Mouse (Mus musculus): ENCODE measurements around the gene Car5a. TPM values are rescaled to one million over a fixed set of nuclear protein-coding genes. Genes with fewer than 3 reads are reported as not detected.

Gene Car5a
- polyA plus RNA-seq, 1 experiment from 2014 or later, result 0.23 TPM

- Histone ChIP-seq H3K9ac (replicated peaks) (no peak overlapping the region), H3K27me3 (no peaks in the 10 kb centered on the region), H3K4me3 (no peak overlapping the region), H3K4me1 (peaks cover 7% of the 10 kb centered on the region), H3K9me3 (no peaks in the 10 kb centered on the region), H3K4me2 (replicated peaks) (no peak overlapping the region), H3K27ac (replicated peaks) (no peak overlapping the region), H3K36me3 (no peaks in the 10 kb centered on the region)
- no peak for ATAC-seq (ENCODE audit: low FRiP score, low read depth)
- 83% methylated on average over 4 of the region's 4 CpGs for WGBS
Measured at GRCm38 (mm10) chr8:121930047-121930446, 14.7 kb downstream of the Car5a start.

- Histone ChIP-seq H3K27ac (replicated peaks) (no peak overlapping the region), H3K9ac (replicated peaks) (no peak overlapping the region), H3K4me1 (no peaks in the 10 kb centered on the region), H3K36me3 (no peaks in the 10 kb centered on the region), H3K27me3 (no peaks in the 10 kb centered on the region), H3K9me3 (no peaks in the 10 kb centered on the region), H3K4me3 (no peak overlapping the region), H3K4me2 (replicated peaks) (no peak overlapping the region)
- WGBS, result 43% methylated on average over 8 of the region's 8 CpGs
- peak; percentile 34; the same call in 1 of the 2 replicates for ATAC-seq (ENCODE audit: low FRiP score, low read depth)
Measured at GRCm38 (mm10) chr8:121927316-121927715, 17.4 kb downstream of the Car5a start.

GRCm38 (mm10) chr8:121926266-121926665 lies 18.4 kb downstream of the Car5a start:
- H3K4me1 ChIP-seq, result no peaks in the 10 kb centered on the region
- no peak for ATAC-seq (ENCODE audit: low FRiP score, low read depth)
- no peaks in the 10 kb centered on the region for H3K27me3 ChIP-seq
- no peak overlapping the region for H3K4me3 ChIP-seq
- no peak overlapping the region for H3K27ac ChIP-seq (replicated peaks)
- WGBS, result 71% methylated on average over 8 of the region's 8 CpGs
- H3K36me3 ChIP-seq, result no peaks in the 10 kb centered on the region
- H3K4me2 ChIP-seq (replicated peaks), result no peak overlapping the region
- H3K9ac ChIP-seq (replicated peaks), result no peak overlapping the region
- no peaks in the 10 kb centered on the region for H3K9me3 ChIP-seq

GRCm38 (mm10) chr8:121925624-121926023 lies 19.1 kb downstream of the Car5a start:
- Histone ChIP-seq H3K4me3 (no peak overlapping the region), H3K4me2 (replicated peaks) (no peak overlapping the region), H3K27ac (replicated peaks) (no peak overlapping the region), H3K27me3 (no peaks in the 10 kb centered on the region), H3K9me3 (no peaks in the 10 kb centered on the region), H3K4me1 (no peaks in the 10 kb centered on the region), H3K36me3 (no peaks in the 10 kb centered on the region), H3K9ac (replicated peaks) (no peak overlapping the region)
- no peak for ATAC-seq (ENCODE audit: low FRiP score, low read depth)
- WGBS, result 31% methylated on average over 10 of the region's 10 CpGs

GRCm38 (mm10) chr8:121924681-121925080 lies 20.0 kb downstream of the Car5a start:
- no peak overlapping the region for H3K9ac ChIP-seq (replicated peaks)
- 89% methylated on average over 5 of the region's 5 CpGs for WGBS
- ATAC-seq (ENCODE audit: low FRiP score, low read depth), result no peak

GRCm38 (mm10) chr8:121922101-121922500 lies 22.6 kb downstream of the Car5a start:
- H3K4me3 ChIP-seq, result no peak overlapping the region
- WGBS, result 82% methylated on average over 8 of the region's 8 CpGs
- peak overlapping the region; percentile 4; the same call in 1 of the 2 replicates for H3K27ac ChIP-seq (replicated peaks)
- H3K4me1 ChIP-seq, result peaks cover 4% of the 10 kb centered on the region; the same call in 1 of the 2 replicates
- no peak for ATAC-seq (ENCODE audit: low FRiP score, low read depth)
- H3K4me2 ChIP-seq (replicated peaks), result no peak overlapping the region
- no peaks in the 10 kb centered on the region for H3K27me3 ChIP-seq
- no peaks in the 10 kb centered on the region for H3K9me3 ChIP-seq
- H3K9ac ChIP-seq (replicated peaks), result no peak overlapping the region
- no peaks in the 10 kb centered on the region for H3K36me3 ChIP-seq

More at GRCm38 (mm10) chr8:121924681-121925080, 20.0 kb downstream of the Car5a start:
- Histone ChIP-seq H3K9me3 (no peaks in the 10 kb centered on the region), H3K4me1 (peaks cover 2% of the 10 kb centered on the region; the same call in 1 of the 2 replicates), H3K27me3 (no peaks in the 10 kb centered on the region), H3K36me3 (no peaks in the 10 kb centered on the region), H3K27ac (replicated peaks) (no peak overlapping the region), H3K4me3 (no peak overlapping the region), H3K4me2 (replicated peaks) (no peak overlapping the region)

GRCm38 (mm10) chr8:121921582-121921981 lies 23.1 kb downstream of the Car5a start:
- no peak for ATAC-seq (ENCODE audit: low FRiP score, low read depth)
- H3K9me3 ChIP-seq, result no peaks in the 10 kb centered on the region
- H3K9ac ChIP-seq (replicated peaks), result no peak overlapping the region
- 0 out of 2 replicates have a peak overlapping the region, but pooled peaks have one; percentile 4 for H3K27ac ChIP-seq (replicated peaks)
- H3K27me3 ChIP-seq, result no peaks in the 10 kb centered on the region
- 75% methylated on average over 8 of the region's 8 CpGs for WGBS
- H3K4me1 ChIP-seq, result peaks cover 4% of the 10 kb centered on the region; the same call in 1 of the 2 replicates
- H3K4me2 ChIP-seq (replicated peaks), result no peak overlapping the region
- no peaks in the 10 kb centered on the region for H3K36me3 ChIP-seq
- no peak overlapping the region for H3K4me3 ChIP-seq

- Histone ChIP-seq H3K27ac (replicated peaks) (no peak overlapping the region), H3K9me3 (no peaks in the 10 kb centered on the region), H3K4me1 (peaks cover 4% of the 10 kb centered on the region; the same call in 1 of the 2 replicates), H3K4me3 (no peak overlapping the region), H3K27me3 (no peaks in the 10 kb centered on the region), H3K9ac (replicated peaks) (no peak overlapping the region), H3K4me2 (replicated peaks) (no peak overlapping the region), H3K36me3 (no peaks in the 10 kb centered on the region)
- 52% methylated on average over 3 of the region's 3 CpGs for WGBS
- ATAC-seq (ENCODE audit: low FRiP score, low read depth), result no peak
Measured at GRCm38 (mm10) chr8:121919731-121920130, 25.0 kb downstream of the Car5a start.

GRCm38 (mm10) chr8:121919158-121919557 lies 25.5 kb downstream of the Car5a start:
- ATAC-seq (ENCODE audit: low FRiP score, low read depth), result no peak
- WGBS, result 78% methylated on average over 4 of the region's 4 CpGs
- Histone ChIP-seq H3K4me1 (peaks cover 4% of the 10 kb centered on the region; the same call in 1 of the 2 replicates), H3K27me3 (no peaks in the 10 kb centered on the region), H3K36me3 (no peaks in the 10 kb centered on the region), H3K9ac (replicated peaks) (no peak overlapping the region), H3K27ac (replicated peaks) (no peak overlapping the region), H3K4me2 (replicated peaks) (no peak overlapping the region), H3K4me3 (no peak overlapping the region), H3K9me3 (no peaks in the 10 kb centered on the region)

- Histone ChIP-seq H3K4me3 (no peak overlapping the region), H3K4me1 (no peaks in the 10 kb centered on the region; the same call in none of the 2 replicates), H3K27ac (replicated peaks) (no peak overlapping the region), H3K9ac (replicated peaks) (no peak overlapping the region), H3K4me2 (replicated peaks) (no peak overlapping the region), H3K27me3 (peaks cover 12% of the 10 kb centered on the region), H3K9me3 (no peaks in the 10 kb centered on the region), H3K36me3 (no peaks in the 10 kb centered on the region)
- WGBS, result 87% methylated on average over 8 of the region's 8 CpGs
- no peak for ATAC-seq (ENCODE audit: low FRiP score, low read depth)
Measured at GRCm38 (mm10) chr8:121913378-121913777, 31.3 kb downstream of the Car5a start.

GRCm38 (mm10) chr8:121912831-121913230 lies 31.9 kb downstream of the Car5a start:
- H3K9ac ChIP-seq (replicated peaks), result no peak overlapping the region
- no peak for ATAC-seq (ENCODE audit: low FRiP score, low read depth)
- H3K9me3 ChIP-seq, result no peaks in the 10 kb centered on the region
- peaks cover 4% of the 10 kb centered on the region for H3K4me1 ChIP-seq
- no peak overlapping the region for H3K27ac ChIP-seq (replicated peaks)
- H3K36me3 ChIP-seq, result no peaks in the 10 kb centered on the region
- WGBS, result 72% methylated on average over 3 of the region's 3 CpGs
- H3K4me3 ChIP-seq, result no peak overlapping the region
- H3K4me2 ChIP-seq (replicated peaks), result no peak overlapping the region
- peaks cover 18% of the 10 kb centered on the region for H3K27me3 ChIP-seq

- Histone ChIP-seq H3K4me1 (peaks cover 8% of the 10 kb centered on the region), H3K4me2 (replicated peaks) (no peak overlapping the region), H3K4me3 (no peak overlapping the region), H3K9me3 (no peaks in the 10 kb centered on the region), H3K9ac (replicated peaks) (no peak overlapping the region), H3K36me3 (no peaks in the 10 kb centered on the region), H3K27ac (replicated peaks) (no peak overlapping the region), H3K27me3 (peaks cover 18% of the 10 kb centered on the region)
- ATAC-seq (ENCODE audit: low FRiP score, low read depth), result no peak
- WGBS, result 69% methylated on average over 7 of the region's 7 CpGs
Measured at GRCm38 (mm10) chr8:121911987-121912386, 32.7 kb downstream of the Car5a start.

GRCm38 (mm10) chr8:121911400-121911799 lies 33.3 kb downstream of the Car5a start:
- no peak overlapping the region for H3K27ac ChIP-seq (replicated peaks)
- H3K9ac ChIP-seq (replicated peaks), result 0 out of 2 replicates have a peak overlapping the region, but pooled peaks have one; percentile 24
- ATAC-seq (ENCODE audit: low FRiP score, low read depth), result no peak
- H3K4me3 ChIP-seq, result no peak overlapping the region
- peaks cover 18% of the 10 kb centered on the region for H3K27me3 ChIP-seq
- 86% methylated on average over 6 of the region's 6 CpGs for WGBS
- H3K36me3 ChIP-seq, result no peaks in the 10 kb centered on the region
- no peaks in the 10 kb centered on the region for H3K9me3 ChIP-seq
- no peak overlapping the region for H3K4me2 ChIP-seq (replicated peaks)
- H3K4me1 ChIP-seq, result peaks cover 13% of the 10 kb centered on the region

Data from midbrain, embryonic 12.5 days (tissue).